Mouse (Mus musculus) kidney, adult 9 months (tissue): ENCODE results near the gene Spata20.

Experiments used
- DNase-seq: peaks from one replicate; pipeline ENCODE4 v3.0.0; 2022

The Spata20 gene

DNA sequence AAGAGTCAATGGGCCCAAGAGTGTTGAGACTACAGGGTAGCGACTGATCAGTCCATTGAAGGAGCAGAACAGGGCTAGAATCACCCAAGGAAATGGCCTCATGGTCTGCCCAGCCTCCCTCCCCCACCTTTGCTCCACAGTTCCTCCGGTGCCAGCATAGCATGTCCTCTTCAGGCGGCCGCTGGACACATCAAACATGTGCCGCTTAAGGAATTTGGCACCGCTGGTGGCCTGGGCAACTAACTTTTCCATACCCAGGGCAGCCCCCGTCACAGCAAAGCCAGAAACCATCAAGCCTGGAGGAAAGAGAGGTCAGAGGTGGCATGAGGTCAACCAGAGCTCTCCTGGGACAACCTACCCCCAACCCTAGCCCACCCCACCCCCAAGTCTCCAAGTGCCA, 4.0 kb downstream of the Spata20 start:
- DNase-seq: no peak

DNA sequence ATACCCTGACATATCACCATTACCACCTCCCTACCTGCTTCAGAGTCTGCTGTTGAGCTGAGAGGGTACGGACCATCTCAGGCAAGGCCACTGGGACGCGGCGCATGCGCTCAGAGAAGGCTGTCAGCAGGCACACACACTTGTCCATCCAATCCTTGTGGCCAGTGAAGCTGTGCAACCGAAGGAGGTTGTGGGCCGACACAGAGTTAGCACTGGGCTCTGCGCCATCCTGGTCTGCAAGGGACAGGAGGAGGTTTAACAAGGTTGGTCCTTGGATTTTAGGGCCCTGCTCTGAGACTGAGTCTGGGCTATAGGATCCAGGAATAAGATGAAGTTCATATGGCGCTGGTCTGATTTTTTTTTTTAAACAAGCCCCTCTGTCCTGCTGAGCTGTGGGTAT, 5.6 kb downstream of the Spata20 start:
- DNase-seq: no peak

DNA sequence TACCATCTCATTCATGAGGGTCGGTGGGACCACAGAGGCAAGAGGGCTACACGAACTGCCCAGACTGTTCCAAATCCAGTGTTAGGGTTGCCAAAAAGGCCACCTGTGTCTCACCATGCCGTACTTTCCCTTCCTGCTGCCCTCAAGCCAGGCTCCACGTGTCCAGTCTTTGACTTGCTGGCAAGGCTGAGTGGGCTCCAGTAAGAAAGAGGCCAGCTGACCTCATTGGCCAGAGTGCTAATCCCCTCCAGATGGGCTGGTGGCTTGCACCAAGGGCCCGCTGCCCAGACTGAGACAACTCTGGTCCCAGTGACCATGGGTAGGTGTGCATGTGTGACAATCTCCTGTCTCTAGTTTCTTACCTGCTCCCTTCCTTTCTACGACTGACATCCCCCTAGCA, 8.3 kb downstream of the Spata20 start:
- DNase-seq: no peak

DNA sequence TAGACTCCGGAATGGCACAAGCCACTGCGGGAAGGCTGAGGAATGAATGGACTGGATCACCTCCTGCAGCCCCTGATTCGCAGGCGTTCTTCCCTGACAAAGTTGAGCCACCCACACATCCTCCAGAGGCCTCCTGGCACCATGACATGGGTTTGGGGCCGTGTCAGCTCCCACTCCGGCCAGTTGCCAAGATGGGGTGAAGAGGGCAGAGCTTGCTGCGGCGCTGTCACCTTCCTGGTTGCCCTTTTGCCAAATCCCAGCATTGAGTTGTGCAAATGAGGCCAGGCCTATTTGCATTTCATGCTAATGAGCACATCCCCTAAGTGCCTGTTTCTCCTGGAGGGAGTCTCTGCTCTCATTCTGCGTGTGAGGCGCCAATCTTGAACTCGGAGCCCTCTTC, 10.3 kb downstream of the Spata20 start:
- DNase-seq: no peak

DNA sequence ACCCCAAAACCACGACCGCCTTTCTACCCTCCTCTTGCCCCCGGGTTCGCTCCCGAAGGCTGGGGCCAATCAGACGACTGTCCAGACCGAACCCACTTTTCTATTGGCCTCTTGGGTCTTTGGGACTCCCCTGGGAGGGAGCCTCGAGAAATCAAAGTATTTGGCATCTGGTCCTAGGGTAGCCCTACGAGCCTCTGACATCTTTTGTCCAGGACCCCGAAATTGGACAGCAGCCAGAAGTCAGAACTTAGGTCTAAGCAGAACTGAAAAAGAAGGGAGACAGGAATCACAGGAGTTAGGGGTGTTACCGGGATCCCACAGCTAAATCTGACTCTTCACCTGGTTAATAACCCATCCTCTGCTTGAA, 11.5 kb downstream of the Spata20 start:
- DNase-seq: no peak

DNA sequence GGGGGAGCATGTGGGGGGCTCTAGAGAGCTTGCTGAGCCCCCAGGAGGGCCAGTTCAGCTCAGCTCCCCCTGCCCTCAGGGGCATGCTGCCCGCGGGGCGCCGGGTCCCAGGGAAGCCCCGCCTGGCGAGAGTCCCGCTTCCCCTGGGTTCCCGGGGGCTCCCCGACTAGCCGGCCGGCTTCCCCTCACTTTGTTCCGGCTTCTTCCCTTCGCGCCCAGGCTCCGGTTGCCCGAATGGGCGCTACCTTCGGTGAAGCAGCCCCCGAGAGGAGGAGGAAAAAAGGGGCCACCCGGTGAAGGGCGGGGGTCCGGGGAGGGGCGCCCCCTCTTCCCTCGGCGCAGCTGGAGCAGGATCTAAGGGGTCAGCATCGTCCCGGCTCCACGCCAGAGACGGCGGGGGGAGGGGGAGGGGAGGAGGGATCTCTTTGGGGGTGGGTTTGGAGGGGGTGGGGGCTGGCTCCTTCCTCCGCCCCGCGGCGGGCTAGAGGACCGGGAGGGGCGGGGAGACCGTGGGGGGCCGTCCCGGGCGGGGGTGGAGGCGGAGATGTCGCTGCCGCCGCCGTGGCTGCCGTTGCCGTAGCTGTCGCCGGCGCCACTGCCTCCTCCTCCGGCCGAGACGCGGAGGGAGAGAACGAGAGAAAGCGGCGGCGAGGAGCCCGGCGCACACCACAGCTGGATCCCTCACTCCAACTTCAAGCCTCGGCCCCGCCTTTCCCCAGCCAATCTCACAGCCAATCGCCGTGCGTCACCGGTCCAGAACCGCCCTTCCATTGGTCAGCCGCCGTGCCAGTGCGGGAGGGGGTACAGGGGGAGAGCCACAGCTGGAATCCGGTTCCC, 12.1 kb downstream of the Spata20 start, which contains the start of gene Cacna1g:
TSS of gene Cacna1g (minus strand) at position 492 of the 837 bp plus-strand sequence.
- DNase-seq: peak; percentile 79

DNA sequence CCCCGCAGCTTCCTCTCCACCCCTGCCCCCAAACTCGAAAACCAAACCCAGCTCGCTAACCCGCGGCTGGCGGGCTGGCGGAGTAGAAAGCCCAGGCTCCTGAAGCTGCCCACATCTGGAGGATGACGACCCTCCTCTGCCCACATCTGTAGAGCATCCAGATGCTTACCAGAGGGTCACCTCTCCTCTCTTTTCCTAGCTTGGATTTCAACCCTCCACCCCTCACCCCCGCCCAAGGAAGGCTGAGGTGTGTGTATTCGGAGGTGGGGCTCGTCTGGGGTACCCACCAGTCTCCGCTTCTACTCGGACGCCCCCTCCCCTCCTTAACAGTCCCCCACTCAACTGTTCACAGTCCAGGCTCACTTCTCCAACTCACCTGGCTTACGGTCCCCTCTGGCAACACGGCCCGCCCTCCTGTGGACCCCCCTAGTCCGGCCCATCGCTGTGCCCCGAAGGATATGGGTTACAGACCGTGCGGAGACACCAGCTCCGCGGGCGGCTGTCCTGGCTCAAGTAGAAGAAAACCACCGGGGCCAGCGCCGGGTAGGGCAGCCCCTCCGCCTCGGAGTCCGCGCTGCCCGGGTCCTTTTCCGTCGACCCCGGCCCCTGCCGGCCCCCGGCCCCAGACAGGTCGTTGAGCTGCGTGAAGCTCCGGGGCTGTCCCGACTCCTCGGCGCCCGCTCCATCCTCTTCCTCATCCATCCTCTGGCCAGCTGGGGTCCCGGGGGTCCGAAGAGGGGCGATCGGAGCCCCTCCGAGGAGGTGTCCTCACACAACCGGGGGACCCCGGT, 12.9 kb downstream of the Spata20 start:
- no peak for DNase-seq

DNA sequence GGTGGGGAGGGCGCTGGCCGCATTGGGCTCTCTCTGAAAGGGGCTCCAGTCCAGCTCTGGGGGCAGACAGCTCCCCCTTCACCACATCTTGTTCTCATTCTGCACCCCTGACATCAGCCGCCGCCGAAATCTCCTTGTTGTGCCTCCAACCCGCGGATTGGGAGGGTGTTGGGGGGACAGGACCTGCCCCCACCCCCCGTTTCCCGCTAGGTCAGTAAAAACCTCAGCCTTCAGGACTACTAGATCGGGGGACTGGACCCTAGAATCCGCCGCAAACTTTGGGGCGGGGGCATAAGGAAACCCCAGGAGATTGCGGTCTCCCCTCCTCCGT, 13.4 kb downstream of the Spata20 start:
- DNase-seq: no peak

DNA sequence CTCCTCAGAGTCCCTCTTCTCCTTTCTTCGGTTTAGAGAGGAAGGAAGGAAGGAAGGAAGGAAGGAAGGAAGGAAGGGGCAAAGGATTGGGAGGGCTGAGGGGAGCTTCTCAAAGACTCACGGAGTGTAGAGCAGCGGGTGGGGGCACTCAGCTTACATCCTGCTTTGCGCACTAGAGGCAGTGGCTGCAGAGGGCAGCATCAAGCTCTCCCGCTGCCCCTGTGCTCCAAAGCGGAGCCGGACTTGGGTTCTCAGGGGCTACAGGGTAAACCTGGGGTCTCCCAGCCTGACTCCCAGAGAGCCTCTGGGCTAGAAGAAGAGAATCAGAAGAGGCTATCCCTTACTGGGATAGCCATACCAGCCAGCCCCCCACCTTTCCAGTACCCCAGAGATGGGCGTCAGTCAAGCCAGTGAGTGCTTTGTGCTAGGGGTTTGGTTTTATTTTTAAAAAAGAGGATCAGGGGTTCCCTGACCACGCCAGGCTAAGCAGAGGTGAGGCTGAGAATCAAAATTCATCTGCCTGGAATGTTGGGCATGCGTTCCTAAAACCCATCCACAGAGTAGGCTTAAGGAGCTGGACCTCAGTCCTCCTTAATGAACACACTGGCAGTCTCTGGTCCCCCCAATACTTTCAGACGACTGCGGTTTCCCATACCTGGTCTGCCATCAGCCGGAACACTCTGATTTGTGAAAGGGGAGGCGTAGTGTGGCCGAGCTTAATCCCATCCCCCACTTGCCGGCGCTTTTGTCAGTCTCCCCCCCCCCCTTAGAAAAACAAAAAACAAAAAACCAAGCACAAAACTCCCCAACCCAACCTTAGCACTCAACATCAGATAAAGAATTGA, 14.0 kb downstream of the Spata20 start:
- no peak for DNase-seq

DNA sequence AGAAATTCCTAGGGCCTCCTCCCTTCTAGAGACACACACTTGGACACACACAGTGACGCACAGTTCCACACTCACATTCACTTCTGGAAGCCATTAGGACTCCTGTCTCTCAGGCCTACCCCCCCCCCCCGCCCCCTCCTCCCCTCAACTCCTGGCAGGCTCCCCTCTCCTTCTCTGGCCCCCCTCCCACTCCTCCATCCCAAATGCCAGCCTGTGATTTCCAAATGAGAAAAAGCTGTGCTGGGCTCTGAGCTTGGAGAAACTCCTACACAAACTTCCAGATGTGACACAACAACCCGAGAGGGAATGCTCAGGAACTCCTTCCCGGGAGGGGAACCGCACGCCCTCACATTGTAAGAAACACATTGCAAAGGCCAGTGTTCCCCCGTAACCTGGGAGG, 15.6 kb downstream of the Spata20 start:
- no peak for DNase-seq

DNA sequence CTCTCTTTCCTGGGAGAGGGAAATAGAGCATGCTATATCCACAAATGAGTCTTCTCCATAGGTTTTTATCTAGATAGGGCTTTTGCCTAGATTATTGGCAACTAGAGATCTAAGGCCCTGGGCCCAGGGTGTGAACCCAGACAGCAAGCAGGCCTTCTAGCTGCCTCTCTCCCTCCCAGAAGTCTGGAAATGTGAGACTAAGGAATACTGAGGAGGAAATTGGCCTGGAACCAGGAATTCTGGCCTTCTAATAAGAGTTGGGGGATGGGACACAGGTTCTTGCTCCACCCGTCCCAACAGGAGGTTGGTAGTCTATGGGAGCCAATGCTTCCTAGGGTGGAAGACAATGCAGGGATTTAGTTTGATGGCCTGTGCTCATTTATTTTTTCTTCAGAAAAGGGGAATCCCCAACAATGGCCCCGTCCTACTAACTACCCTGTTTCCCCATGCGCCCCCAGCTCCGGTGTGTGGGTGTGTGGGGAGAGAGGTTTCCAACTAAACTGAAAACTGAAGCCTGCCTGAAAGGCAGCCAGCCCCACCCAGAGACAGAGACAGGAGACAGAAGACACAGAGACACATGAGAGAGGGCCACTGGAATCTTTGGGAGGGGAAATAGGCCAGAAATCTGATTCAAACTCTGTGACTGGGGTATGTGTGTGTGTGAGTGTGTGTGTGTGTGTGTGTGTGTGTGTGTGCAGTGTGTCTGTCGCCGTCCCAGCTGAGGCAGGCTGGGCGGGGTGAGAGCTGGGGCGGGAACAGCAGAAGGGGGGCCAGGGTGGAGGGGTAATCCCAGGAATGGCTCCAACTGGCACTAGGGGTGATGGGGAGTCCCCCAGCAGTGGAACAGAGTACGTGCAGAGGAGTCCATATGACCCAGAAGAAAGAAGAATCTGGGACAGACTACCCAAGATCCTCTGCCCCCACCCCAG, 16.6 kb downstream of the Spata20 start:
- no peak for DNase-seq

DNA sequence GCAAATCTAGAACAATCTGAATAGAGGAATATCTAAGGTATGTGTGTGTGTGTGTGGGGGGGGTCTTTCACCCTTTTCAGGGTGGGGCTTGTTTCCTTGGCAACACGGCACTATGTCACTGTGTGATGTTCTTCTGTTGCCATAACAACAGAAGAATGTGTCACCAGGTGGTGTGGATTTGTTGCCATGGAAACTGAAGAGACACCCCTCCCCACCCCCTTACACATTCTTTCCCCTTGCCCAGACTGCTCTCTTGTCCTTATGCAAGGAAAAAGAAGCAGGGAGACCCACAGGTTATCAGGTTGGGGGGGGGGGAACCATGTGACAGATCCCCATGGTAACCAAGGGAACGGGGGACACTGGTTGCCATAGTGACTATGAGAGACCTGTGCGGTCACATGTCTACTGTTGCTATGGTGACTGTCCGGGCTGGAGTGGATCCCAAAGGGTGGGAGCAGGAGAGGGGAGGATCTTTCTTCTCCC, 17.4 kb downstream of the Spata20 start:
- DNase-seq: no peak

DNA sequence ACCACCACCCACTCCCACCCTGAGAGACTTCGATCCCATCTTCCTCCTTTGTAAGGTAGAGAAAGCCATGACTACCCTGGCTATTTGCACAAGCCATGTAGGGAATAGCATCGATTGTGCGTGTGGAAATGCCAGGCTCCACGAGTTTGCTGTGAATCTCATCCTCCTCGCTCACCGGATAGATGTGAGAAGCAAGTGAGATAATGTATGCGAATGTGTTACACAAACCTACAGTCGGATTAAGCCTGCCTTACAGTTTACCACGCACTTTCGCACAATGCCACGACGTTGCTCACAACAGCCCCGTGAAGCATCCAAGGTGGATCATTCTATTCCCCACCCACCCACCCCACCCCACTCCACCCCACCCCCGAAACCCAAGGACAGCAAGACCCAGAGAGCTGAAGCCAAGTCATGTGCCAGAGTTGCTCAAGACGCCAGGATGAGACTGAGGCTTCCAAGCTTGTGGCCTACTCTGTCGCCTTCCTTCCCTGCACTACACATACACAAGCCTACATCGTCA, 19.6 kb downstream of the Spata20 start:
- DNase-seq: no peak

DNA sequence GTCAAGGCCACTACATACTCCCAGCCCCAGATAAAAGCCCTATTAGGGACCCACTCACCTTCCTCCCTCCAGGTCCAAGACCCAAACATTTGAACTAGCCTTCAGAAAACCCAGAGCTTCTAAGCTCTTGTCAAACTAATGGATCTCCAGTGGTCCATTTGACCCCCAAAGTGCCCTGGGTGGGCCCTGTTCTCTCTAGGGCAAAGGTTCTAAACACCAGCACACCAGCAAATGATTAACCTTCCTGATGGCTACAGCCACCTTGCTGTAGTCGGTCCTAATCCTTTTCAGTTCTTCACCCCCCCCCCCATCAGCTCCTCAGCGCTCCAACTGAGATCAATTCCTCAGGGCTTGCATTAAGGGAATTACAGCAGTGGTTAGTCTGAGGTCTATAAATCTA, 21.8 kb downstream of the Spata20 start:
- peak; percentile 66 for DNase-seq

DNA sequence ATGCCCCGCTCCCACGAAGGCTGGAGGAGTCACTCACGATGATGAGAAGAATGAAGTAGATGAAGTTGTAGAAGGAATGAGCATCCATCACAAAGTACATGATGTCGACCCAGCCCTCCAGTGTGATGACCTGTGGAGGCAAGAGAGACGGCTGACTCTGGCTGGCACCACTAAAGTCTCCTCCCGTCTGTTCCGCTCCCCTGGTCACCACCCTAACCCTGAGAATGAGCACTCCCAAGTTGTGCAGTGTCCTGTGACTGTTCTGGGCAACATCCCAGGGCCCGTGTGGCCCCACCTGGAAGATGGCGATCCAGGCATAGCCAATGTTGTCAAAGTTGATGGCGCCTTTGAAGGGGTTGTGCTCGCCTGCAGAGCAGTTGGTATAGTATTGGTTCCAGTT, 24.1 kb downstream of the Spata20 start:
- DNase-seq: peak; percentile 81

DNA sequence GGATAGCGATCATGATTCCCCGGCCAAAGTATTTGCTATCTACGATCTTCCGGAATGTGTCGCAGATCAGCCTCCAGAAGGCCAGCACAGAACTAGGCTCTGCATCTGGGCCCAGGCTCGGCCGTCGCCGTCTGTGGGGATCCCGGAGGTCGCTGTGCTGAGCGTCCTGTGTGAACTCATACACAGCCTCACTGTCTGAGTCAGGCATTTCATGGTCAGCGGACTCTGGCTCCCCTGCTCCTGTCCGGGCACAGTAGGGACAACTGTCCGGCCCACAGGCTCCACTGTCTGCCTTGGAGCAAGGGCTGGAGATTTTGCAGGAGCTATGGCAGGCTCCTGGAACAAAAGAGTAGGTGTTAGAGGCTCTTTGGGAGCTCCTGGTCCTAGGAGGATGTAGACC, 29.0 kb downstream of the Spata20 start:
- DNase-seq: no peak

DNA sequence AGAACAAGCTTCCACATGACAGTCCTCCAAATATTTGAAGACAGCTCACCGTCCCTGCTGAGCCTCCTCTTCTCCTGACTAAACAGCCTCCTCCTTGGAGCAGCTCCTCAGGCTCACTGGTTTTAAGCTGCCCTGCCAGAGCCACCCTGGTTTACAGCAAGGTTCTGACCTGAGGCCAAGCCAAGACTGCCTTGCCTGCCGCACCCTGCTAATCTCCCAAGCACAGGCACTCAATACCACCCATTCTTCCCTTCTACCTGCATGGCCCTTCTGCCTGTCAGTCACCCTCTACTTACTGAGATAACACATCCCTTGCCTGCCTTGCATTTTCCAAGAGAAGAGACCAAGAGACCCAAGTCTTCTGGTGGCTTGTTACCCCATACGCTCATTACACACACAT, 29.6 kb downstream of the Spata20 start:
- DNase-seq: no peak

DNA sequence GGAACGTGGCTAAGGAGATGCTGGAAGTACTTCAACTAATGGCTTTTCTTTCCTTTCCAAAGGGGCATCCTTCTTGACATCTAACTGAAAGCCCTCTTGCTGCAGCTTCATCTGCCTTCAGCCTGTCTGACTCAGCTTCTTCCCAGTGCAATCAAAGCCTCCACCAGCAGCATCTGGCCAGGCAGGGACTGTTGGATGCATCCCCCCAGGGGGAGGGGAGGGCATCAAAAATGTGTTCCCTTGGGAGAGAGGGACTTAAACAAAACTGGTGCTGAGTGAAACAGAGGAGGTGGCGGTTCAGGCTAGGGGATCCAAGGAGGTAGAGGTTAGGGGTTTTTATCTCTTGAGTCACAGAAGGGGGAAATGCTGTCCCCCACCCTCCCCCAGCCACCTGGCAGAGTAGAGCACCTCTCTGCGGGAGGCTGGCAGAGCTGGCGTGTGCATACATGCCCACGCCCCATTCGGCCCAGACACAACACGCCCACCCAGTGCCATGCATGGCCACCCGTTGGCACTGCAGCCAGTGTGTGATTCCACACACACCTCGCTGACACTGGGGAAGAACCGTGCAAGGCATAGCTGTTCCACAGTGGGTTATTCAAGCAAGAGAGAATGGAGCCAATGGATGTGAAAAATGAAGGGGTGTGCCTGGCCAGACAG, 30.7 kb downstream of the Spata20 start:
- no peak for DNase-seq

DNA sequence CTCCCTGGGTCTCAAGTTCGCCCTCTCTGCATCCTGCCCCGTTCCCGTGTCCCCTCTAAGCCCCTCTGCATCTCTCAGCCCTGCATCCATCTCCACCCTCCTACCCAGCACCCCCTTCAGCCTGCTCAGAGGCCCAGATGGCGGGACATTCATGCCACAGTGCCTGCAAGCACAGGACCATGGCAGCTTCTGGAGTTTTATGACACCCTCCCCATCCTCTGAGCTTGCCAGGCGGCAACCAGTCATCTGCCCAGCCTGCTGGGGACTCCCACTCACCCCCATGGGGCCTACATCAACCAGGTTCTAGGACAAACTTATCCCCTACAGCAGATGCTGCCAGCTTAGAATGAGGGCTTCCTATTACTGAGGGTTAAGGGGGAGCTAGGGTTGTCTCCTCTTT, 31.2 kb downstream of the Spata20 start:
- DNase-seq: no peak

DNA sequence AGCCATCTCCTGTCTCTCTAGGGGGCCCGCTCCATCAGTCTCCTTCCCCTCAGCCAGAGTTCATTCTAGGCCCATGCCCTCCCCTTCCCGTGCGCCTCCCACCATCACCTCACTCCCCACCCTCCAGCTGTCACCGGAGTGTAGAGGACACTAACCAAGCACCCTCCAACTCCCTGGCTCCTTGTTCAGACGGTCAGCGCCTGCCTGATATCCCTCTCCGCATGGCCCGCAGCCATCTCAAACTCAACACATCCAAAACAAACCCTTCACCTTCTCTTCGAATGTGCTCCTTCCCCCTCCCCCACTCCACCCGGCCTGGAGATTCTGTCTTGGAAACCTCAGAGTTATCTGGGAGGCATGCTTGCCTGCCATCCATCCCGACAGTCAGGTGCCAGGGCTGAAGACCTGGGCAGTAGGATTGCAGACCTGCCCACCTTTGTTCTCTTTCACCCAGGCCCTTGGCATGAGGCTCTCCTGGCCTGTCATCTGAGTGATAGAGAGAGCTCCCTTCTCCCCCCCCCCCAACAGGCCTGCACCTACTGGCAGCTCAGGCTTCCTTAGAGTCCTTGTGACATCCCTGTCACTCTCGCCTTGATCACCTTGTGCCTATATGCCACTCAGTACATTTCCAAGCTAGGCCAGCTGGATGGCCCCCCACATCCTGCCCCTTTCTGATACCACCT, 34.7 kb downstream of the Spata20 start:
- DNase-seq: no peak

DNA sequence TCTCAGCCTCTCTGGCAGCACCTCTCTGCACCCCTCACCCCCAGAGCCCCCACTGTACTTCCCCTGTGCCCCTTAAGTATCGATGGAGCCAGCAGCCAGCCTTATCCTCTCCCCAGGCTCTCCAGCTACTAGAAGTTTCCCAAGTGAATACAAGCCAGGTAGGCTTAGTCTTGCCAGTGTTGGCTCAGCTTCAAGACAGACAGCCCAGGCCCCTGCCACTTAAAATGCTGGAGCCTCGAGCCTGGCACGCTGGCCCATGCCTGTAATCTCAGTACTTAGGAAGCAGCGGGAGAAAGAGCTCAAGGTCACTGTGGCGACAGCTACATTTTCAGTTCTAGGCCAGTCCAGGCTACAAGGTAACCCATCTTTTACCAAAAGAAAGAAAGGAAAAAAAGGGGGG, 36.1 kb downstream of the Spata20 start:
- no peak for DNase-seq
